In genomic region chr1:37384304-37384703, GRCm38 (mm10) we compare ENCODE assay signal across 31 mouse cellular contexts. TPM values are rescaled to one million over a fixed set of nuclear protein-coding genes. Genes with fewer than 3 reads are reported as not detected.
DNase-seq lines count a peak whose midpoint lies in the region; ATAC-seq and TF ChIP-seq lines count a peak whose summit lies in the region.
"Had no signal": no experiment of that assay in that cellular context is flagged by ENCODE, and none has a peak within 500 bp of the region (broad histone marks: within the 10 kb centered on the region; RNA-seq: fewer than 3 reads in every experiment).

No protein-coding gene starts in this region.

- peak overlapping the region; percentile 78 for H3K27ac ChIP-seq in heart, embryonic 12.5 days (ENCODE audit: poor library complexity, severe bottlenecking)
- peak overlapping the region; percentile 25; the same call in 1 of the 2 replicates for H3K27ac ChIP-seq in heart, postnatal 0 days (ENCODE audit: low read depth)
- H3K27ac ChIP-seq: embryonic facial prominence, embryonic 12.5 days; forebrain, embryonic 12.5 days; hindbrain, embryonic 13.5 days; limb, embryonic 12.5 days; liver, embryonic 15.5 days; midbrain, embryonic 10.5 days; midbrain, embryonic 15.5 days; neural tube, embryonic 15.5 days had no signal

- intact Hi-C loops in heart, postnatal 14 days (cut with DNase I): no loop called here

- no peaks in the 10 kb centered on the region for H3K27me3 ChIP-seq in heart, embryonic 12.5 days (replicated peaks)
- no peaks in the 10 kb centered on the region for H3K27me3 ChIP-seq in heart, postnatal 0 days (ENCODE audit: control insufficient read depth, insufficient read depth, low read length)
- H3K27me3 ChIP-seq: embryonic facial prominence, embryonic 12.5 days; forebrain, embryonic 12.5 days; hindbrain, embryonic 13.5 days; limb, embryonic 12.5 days; liver, embryonic 15.5 days; midbrain, embryonic 15.5 days; neural tube, embryonic 15.5 days had no signal

- H3K4me3 ChIP-seq in heart, embryonic 12.5 days: no peak overlapping the region
- no peak overlapping the region for H3K4me3 ChIP-seq in heart, postnatal 0 days (ENCODE audit: low read depth, low read length)
- H3K4me3 ChIP-seq: embryonic facial prominence, embryonic 12.5 days; forebrain, embryonic 12.5 days; hindbrain, embryonic 13.5 days; limb, embryonic 12.5 days; liver, embryonic 15.5 days; midbrain, embryonic 10.5 days; midbrain, embryonic 15.5 days; neural tube, embryonic 15.5 days had no signal

- no peak for TF ChIP-seq EP300 in heart, postnatal 0 days (IDR thresholded peaks at IDR 0.05; ENCODE audit: low read depth)

- TF ChIP-seq CTCF in heart, postnatal 0 days (IDR thresholded peaks at IDR 0.05; ENCODE audit: low read depth): no peak

- peaks cover 12% of the 10 kb centered on the region for H3K36me3 ChIP-seq in heart, embryonic 12.5 days
- H3K36me3 ChIP-seq in heart, postnatal 0 days (replicated peaks; ENCODE audit: control insufficient read depth, insufficient read depth, low read length): peaks cover 13% of the 10 kb centered on the region

- no peak for DNase-seq in heart, postnatal 14 days
- DNase-seq in heart, postnatal 0 days (ENCODE audit: low spot score): no peak
- no peak for DNase-seq in heart, adult 8-10 months (ENCODE audit: low spot score)
- DNase-seq in heart, postnatal 4 days: peak; percentile 19
- no peak for DNase-seq in layer of hippocampus, adult 8-10 months (ENCODE audit: low spot score in 2 of 2)
- DNase-seq: adrenal gland, postnatal 10 days; B cell, adult 2 months; cerebellum, adult 9-10 months; cerebellum, postnatal 36 days; forebrain, postnatal 0 days; gastrocnemius, postnatal 14 days; kidney, adult 9 months; kidney, postnatal 10 days; layer of hippocampus, adult 9-11 months; lung, embryonic 14.5 days; lung, postnatal 14 days; retina, postnatal 1 day; right cerebral cortex, postnatal 14 days; thymus, adult 2 months; thymus, postnatal 4 days had no signal

- no peak overlapping the region for H3K9ac ChIP-seq in heart, embryonic 12.5 days
- no peak overlapping the region for H3K9ac ChIP-seq in heart, postnatal 0 days (replicated peaks; ENCODE audit: low read depth, low read length)
- H3K9ac ChIP-seq: embryonic facial prominence, embryonic 12.5 days; forebrain, embryonic 12.5 days; forebrain, postnatal 0 days; hindbrain, embryonic 13.5 days; limb, embryonic 12.5 days; liver, embryonic 15.5 days; lung, embryonic 14.5 days; midbrain, embryonic 15.5 days; neural tube, embryonic 15.5 days had no signal

- WGBS in heart, embryonic 12.5 days: 54% methylated on average over 3 of the region's 3 CpGs
- WGBS in heart, postnatal 0 days: 44% methylated on average over 3 of the region's 3 CpGs

- ATAC-seq in heart, embryonic 12.5 days (ENCODE audit: insufficient number of reproducible peaks, low FRiP score): peak; percentile 48; the same call in 1 of the 2 replicates
- peak; percentile 39; the same call in 1 of the 2 replicates for ATAC-seq in heart, postnatal 0 days (ENCODE audit: insufficient read depth, low read depth)
- ATAC-seq in megakaryocyte, adult 5-6 weeks (ENCODE audit: poor library complexity, severe bottlenecking): no peak
- ATAC-seq: forebrain, postnatal 0 days; intestine, postnatal 0 days; midbrain, embryonic 15.5 days had no signal

- peaks cover 55% of the 10 kb centered on the region for H3K4me1 ChIP-seq in heart, embryonic 12.5 days (replicated peaks)
- peaks cover 20% of the 10 kb centered on the region for H3K4me1 ChIP-seq in heart, postnatal 0 days (ENCODE audit: control insufficient read depth, insufficient read depth)
- H3K4me1 ChIP-seq: embryonic facial prominence, embryonic 12.5 days; forebrain, embryonic 12.5 days; hindbrain, embryonic 13.5 days; limb, embryonic 12.5 days; liver, embryonic 15.5 days; midbrain, embryonic 10.5 days; midbrain, embryonic 15.5 days; neural tube, embryonic 15.5 days had no signal

- no peaks in the 10 kb centered on the region for H3K9me3 ChIP-seq in heart, embryonic 12.5 days (replicated peaks)
- no peaks in the 10 kb centered on the region for H3K9me3 ChIP-seq in heart, postnatal 0 days (replicated peaks; ENCODE audit: control insufficient read depth, low read length)
- H3K9me3 ChIP-seq: embryonic facial prominence, embryonic 12.5 days; forebrain, embryonic 12.5 days; hindbrain, embryonic 13.5 days; limb, embryonic 12.5 days; liver, embryonic 15.5 days; midbrain, embryonic 10.5 days; midbrain, embryonic 15.5 days; neural tube, embryonic 15.5 days had no signal

- no peak overlapping the region for H3K4me2 ChIP-seq in heart, embryonic 12.5 days
- no peak overlapping the region for H3K4me2 ChIP-seq in heart, postnatal 0 days (ENCODE audit: low read depth, low read length)
- H3K4me2 ChIP-seq: embryonic facial prominence, embryonic 12.5 days; forebrain, embryonic 12.5 days; hindbrain, embryonic 13.5 days; limb, embryonic 12.5 days; liver, embryonic 15.5 days; lung, embryonic 14.5 days; midbrain, embryonic 15.5 days; neural tube, embryonic 15.5 days had no signal

RNA-seq across cellular contexts. Expression of gene Coa5, which starts 45.6 kb away (rescaled TPM):
- polyA plus RNA-seq in heart, embryonic 12.5 days (2016; fragmentation: Nextera tagmentation; extraction: Ambion mirVana): 74.4 and 75.4 TPM in 2 replicates
- total RNA-seq in heart, postnatal 14 days (2021): 10 to 100 TPM; 86.9 to 98.1 TPM
- total RNA-seq in heart, postnatal 0 days (2014; rRNA removed; ENCODE audit: low replicate concordance): 48.9 and 65.0 TPM in 2 replicates
- polyA plus RNA-seq in heart, postnatal 0 days (2015; fragmentation: Nextera tagmentation; extraction: Ambion mirVana): 55.3 and 60.1 TPM in 2 replicates
- 100 to 1,000 TPM in 3 of 4 experiments, 10 to 100 TPM in 1; 99.9 to 124 (median 112) TPM for total RNA-seq in heart, adult 8-10 months (2022)
- total RNA-seq in heart, postnatal 4 days (2021): 10 to 100 TPM; 84.1 to 85.6 TPM
- 56.4 and 65.4 TPM in 2 replicates for total RNA-seq in megakaryocyte, adult 5-6 weeks (2015)
- total RNA-seq in megakaryocyte, adult 5-6 weeks (2017): 50.8 and 54.5 TPM in 2 replicates
- 10 to 100 TPM; 61.1 to 67.4 (median 63.8) TPM for total RNA-seq in layer of hippocampus, adult 8-10 months (2022)

RNA-seq across cellular contexts. Expression of gene Unc50, which starts 45.6 kb away (rescaled TPM):
- polyA plus RNA-seq in heart, embryonic 12.5 days (2016; fragmentation: Nextera tagmentation; extraction: Ambion mirVana): 80.3 and 81.9 TPM in 2 replicates
- total RNA-seq in heart, postnatal 14 days (2021): 10 to 100 TPM; 32.6 to 33.7 TPM
- 57.6 and 83.8 TPM in 2 replicates for total RNA-seq in heart, postnatal 0 days (2014; rRNA removed; ENCODE audit: low replicate concordance)
- polyA plus RNA-seq in heart, postnatal 0 days (2015; fragmentation: Nextera tagmentation; extraction: Ambion mirVana): 78.7 and 83.3 TPM in 2 replicates
- total RNA-seq in heart, adult 8-10 months (2022): 10 to 100 TPM; 24.8 to 29.3 (median 28.3) TPM
- 10 to 100 TPM; 32.2 to 39.3 TPM for total RNA-seq in heart, postnatal 4 days (2021)
- 84.0 and 91.7 TPM in 2 replicates for total RNA-seq in megakaryocyte, adult 5-6 weeks (2015)
- total RNA-seq in megakaryocyte, adult 5-6 weeks (2017): 40.2 and 48.4 TPM in 2 replicates
- total RNA-seq in layer of hippocampus, adult 8-10 months (2022): 10 to 100 TPM; 50.1 to 60.1 (median 56.9) TPM
